Mouse (Mus musculus) cerebellum, adult (tissue): ENCODE data around the gene Dhx34.

ENCODE experiments used
- ATAC-seq: cut with Nextera tagmentation; 2 replicates; pipeline ENCODE4 v1.9.2; 2017; ENCODE audit warnings: mild to moderate bottlenecking, moderate library complexity, mixed read lengths; ENCODE audit not compliant: insufficient number of reproducible peaks, low FRiP score, low TSS enrichment

The Dhx34 gene

GRCm38 (mm10) chr7:16172586-16173140, 49.2 kb downstream of the Dhx34 start:
- no peak for ATAC-seq

- peak; percentile 59; the same call in 1 of the 2 replicates for ATAC-seq
Measured at GRCm38 (mm10) chr7:16172141-16172581, 49.7 kb downstream of the Dhx34 start.

- no peak for ATAC-seq
Measured at GRCm38 (mm10) chr7:16162036-16162435, 59.8 kb downstream of the Dhx34 start.

- no peak for ATAC-seq
Measured at GRCm38 (mm10) chr7:16161302-16161701, 60.5 kb downstream of the Dhx34 start.

- no peak for ATAC-seq
Measured at GRCm38 (mm10) chr7:16160702-16161101, 61.1 kb downstream of the Dhx34 start.

- ATAC-seq: no peak
Measured at GRCm38 (mm10) chr7:16158735-16159134, 63.1 kb downstream of the Dhx34 start.

GRCm38 (mm10) chr7:16156105-16156714, 65.6 kb downstream of the Dhx34 start:
- no peak for ATAC-seq

- no peak for ATAC-seq
Measured at GRCm38 (mm10) chr7:16155132-16155872, 66.5 kb downstream of the Dhx34 start.

- ATAC-seq: 0 out of 2 replicates have a peak, but pooled peaks have one; percentile 38
Measured at GRCm38 (mm10) chr7:16153522-16153921, 68.3 kb downstream of the Dhx34 start.

- ATAC-seq: no peak
Measured at GRCm38 (mm10) chr7:16150191-16151145, 71.4 kb downstream of the Dhx34 start.

GRCm38 (mm10) chr7:16149241-16149640, 72.6 kb downstream of the Dhx34 start:
- peak; percentile 86 for ATAC-seq

- ATAC-seq: no peak
Measured at GRCm38 (mm10) chr7:16147643-16148042, 74.2 kb downstream of the Dhx34 start.
